Mouse (Mus musculus): ENCODE measurements around the gene Nfkb2.

GRCm38 (mm10) chr19:46338331-46338936, 34.3 kb downstream of the Nfkb2 start, which contains the start of gene Cuedc2:
- TF ChIP-seq POLR2A (IDR thresholded peaks at IDR 0.05; ENCODE audit: low read depth, low read length) (peak; percentile 27; the same call in 1 of the 2 replicates), CTCF (IDR thresholded peaks at IDR 0.05; ENCODE audit: extremely low read depth, insufficient read length, insufficient replicate concordance, low read depth, low read length) (peak; percentile 51; the same call in 1 of the 2 replicates)
